Mouse (Mus musculus): Measurements from ENCODE around the gene Hepacam2.

DNA sequence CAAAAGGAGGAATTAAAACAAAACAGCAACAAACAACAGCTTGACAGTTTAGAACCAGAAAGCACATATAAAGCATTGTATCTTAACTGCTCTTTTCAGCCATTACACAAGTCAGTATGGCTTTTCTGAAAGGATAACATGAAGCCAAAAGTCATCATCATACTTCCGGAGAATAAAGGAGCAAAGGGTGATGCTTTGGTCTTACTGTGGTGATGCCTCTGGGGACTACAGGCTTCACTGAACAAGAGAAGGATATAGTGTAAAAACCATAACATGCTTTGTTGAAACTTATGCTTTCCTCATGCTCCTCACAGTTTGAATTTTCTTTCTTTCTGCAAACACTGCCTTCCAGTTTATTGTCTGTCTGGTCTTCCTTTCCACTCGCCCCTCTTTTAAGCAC, 34.5 kb downstream of the Hepacam2 start:
- no peak for TF ChIP-seq CTCF (IDR thresholded peaks at IDR 0.05; ENCODE audit: insufficient read depth, low read depth, low read length)
- TF ChIP-seq POLR2A (IDR thresholded peaks at IDR 0.05; ENCODE audit: insufficient read depth, low read depth, low read length) = no peak
